Mouse (Mus musculus) myocyte (in vitro differentiated cells): ENCODE measurements around the gene Fndc3b. TPM values are rescaled to one million over a fixed set of nuclear protein-coding genes. Genes with fewer than 3 reads are reported as not detected.
"Not testable (repeated sequence)": the region's sequence is repeated elsewhere in the genome, so short reads cannot be mapped to it uniquely, and the experiment has no call there.

ENCODE experiments used
- H3K27me3 ChIP-seq: one replicate; pipeline ENCODE4 v1.6.1; 2011; ENCODE audit not compliant: control insufficient read depth, insufficient read depth, insufficient read length
- H3K36me3 ChIP-seq: one replicate; pipeline ENCODE4 v1.6.1; 2011; ENCODE audit not compliant: control insufficient read depth, insufficient read depth
- H3K4me2 ChIP-seq: one replicate; pipeline ENCODE4 v1.6.1; 2011; ENCODE audit warnings: low read depth, control low read depth
- H3K4me3 ChIP-seq: one replicate; pipeline ENCODE4 v1.5.1; 2011; ENCODE audit warnings: mild to moderate bottlenecking, control low read depth, moderate library complexity
- H3K79me2 ChIP-seq: one replicate; pipeline ENCODE4 v1.6.1; 2011; ENCODE audit not compliant: control insufficient read depth, insufficient read depth
- H3ac ChIP-seq: one replicate; pipeline ENCODE4 v1.6.1; 2011; ENCODE audit not compliant: control insufficient read depth, insufficient read length
- CEBPB ChIP-seq: IDR thresholded peaks from 2 replicates; pipeline ENCODE4 v1.6.1; 2011; ENCODE audit warnings: mild to moderate bottlenecking, moderate library complexity; ENCODE audit not compliant: poor library complexity, insufficient read depth, severe bottlenecking
- E2F4 ChIP-seq: IDR thresholded peaks from one replicate; pipeline ENCODE4 v1.6.1; 2011; ENCODE audit warnings: mild to moderate bottlenecking, control low read depth, moderate library complexity; ENCODE audit not compliant: insufficient read depth
- MAX ChIP-seq: IDR thresholded peaks from one replicate; pipeline ENCODE4 v1.6.1; 2011; ENCODE audit warnings: low read depth, mild to moderate bottlenecking, control low read depth
- MYOD1 ChIP-seq, 3 experiments: IDR thresholded peaks; one replicate each; pipeline ENCODE4 v1.6.1; 2011; ENCODE audit warnings: control low read depth in 2 of 3, low read depth in 2 of 3, mild to moderate bottlenecking in 2 of 3, moderate library complexity in 1 of 3; ENCODE audit not compliant: insufficient read length in 2 of 3, control insufficient read depth in 1 of 3
- MYOG ChIP-seq, 3 experiments: IDR thresholded peaks; one replicate each; pipeline ENCODE4 v1.6.1; 2011; ENCODE audit warnings: control low read depth in 2 of 3, low read depth in 2 of 3, mild to moderate bottlenecking in 2 of 3; ENCODE audit not compliant: insufficient read length in 2 of 3, control insufficient read depth in 1 of 3, insufficient read depth in 1 of 3
- POLR2A ChIP-seq: IDR thresholded peaks from one replicate; pipeline ENCODE4 v1.6.1; 2011; ENCODE audit warnings: low read depth, mild to moderate bottlenecking, control low read depth, moderate library complexity; ENCODE audit not compliant: insufficient read length
- POLR2AphosphoS2 ChIP-seq: IDR thresholded peaks from one replicate; pipeline ENCODE4 v1.6.1; 2011; ENCODE audit warnings: low read depth, control low read depth; ENCODE audit not compliant: insufficient read length
- REST ChIP-seq: IDR thresholded peaks from one replicate; pipeline ENCODE4 v1.6.1; 2011; ENCODE audit warnings: mild to moderate bottlenecking, control low read depth, moderate library complexity; ENCODE audit not compliant: insufficient read depth, insufficient read length
- SRF ChIP-seq: IDR thresholded peaks from one replicate; pipeline ENCODE4 v1.6.1; 2011; ENCODE audit warnings: low read depth; ENCODE audit not compliant: control insufficient read depth, insufficient read length
- TCF12 ChIP-seq: IDR thresholded peaks from one replicate; pipeline ENCODE4 v1.6.1; 2011; ENCODE audit warnings: mild to moderate bottlenecking, control low read depth; ENCODE audit not compliant: poor library complexity, insufficient read depth, severe bottlenecking
- TCF3 ChIP-seq: IDR thresholded peaks from one replicate; pipeline ENCODE4 v1.6.1; 2011; ENCODE audit warnings: low read depth, control low read depth; ENCODE audit not compliant: insufficient read length
- USF1 ChIP-seq: IDR thresholded peaks from one replicate; pipeline ENCODE4 v1.6.1; 2011; ENCODE audit warnings: low read depth, mild to moderate bottlenecking, control low read depth, moderate library complexity
- polyA plus RNA-seq: library from polyadenylated mRNA; unstranded; fragments of >200 nt; fragmentation: generic; extraction: Trizol; gene quantifications from one replicate; pipeline ENCODE4 v1.2.1, GENCODE M21; 2012; ENCODE audit warnings: missing spikeins

Fndc3b gene
- polyA plus RNA-seq, 1 experiment = 25.8 TPM

GRCm38 (mm10) chr3:27481738-27482137 is 229.4 kb downstream of the Fndc3b start:
- Histone ChIP-seq H3K36me3 (no peaks in the 10 kb centered on the region), H3K4me2 (no peak overlapping the region), H3K27me3 (no peaks in the 10 kb centered on the region), H3K4me3 (no peak overlapping the region), H3K79me2 (no peaks in the 10 kb centered on the region), H3ac (no peak overlapping the region)
- TF ChIP-seq SRF (no peak), E2F4 (no peak), POLR2AphosphoS2 (no peak), USF1 (no peak), MYOD1 (IDR thresholded peaks at IDR 0.05; ENCODE audit: control insufficient read depth in 1 of 3, insufficient read length in 2 of 3, low read depth in 2 of 3) (no peak), TCF12 (no peak), MAX (no peak), TCF3 (no peak), POLR2A (no peak), CEBPB (no peak), REST (no peak), MYOG (IDR thresholded peaks at IDR 0.05; ENCODE audit: control insufficient read depth in 1 of 3, insufficient read depth in 1 of 3, insufficient read length in 2 of 3, low read depth in 2 of 3) (no peak)

DNA sequence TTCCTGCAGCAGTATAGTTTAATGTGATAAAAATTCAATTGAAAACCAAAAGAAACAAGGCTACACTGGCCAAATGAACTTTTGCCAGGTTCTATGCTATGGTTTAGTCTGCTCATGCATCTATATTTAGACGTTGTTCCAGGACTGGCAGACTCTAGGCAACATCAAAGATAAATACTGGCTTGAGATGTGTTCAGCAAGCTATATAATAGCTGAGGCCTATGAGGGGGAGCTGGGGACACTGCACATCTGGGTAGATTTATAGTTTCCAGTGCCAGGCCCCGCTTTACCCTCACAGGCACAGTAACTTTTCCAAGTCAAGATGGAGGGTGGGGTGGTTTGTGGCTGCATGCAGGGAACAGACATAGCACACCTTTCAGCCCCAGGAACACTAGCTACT is 231.7 kb downstream of the Fndc3b start:
- Histone ChIP-seq H3K27me3 (no peaks in the 10 kb centered on the region), H3K36me3 (no peaks in the 10 kb centered on the region)

DNA sequence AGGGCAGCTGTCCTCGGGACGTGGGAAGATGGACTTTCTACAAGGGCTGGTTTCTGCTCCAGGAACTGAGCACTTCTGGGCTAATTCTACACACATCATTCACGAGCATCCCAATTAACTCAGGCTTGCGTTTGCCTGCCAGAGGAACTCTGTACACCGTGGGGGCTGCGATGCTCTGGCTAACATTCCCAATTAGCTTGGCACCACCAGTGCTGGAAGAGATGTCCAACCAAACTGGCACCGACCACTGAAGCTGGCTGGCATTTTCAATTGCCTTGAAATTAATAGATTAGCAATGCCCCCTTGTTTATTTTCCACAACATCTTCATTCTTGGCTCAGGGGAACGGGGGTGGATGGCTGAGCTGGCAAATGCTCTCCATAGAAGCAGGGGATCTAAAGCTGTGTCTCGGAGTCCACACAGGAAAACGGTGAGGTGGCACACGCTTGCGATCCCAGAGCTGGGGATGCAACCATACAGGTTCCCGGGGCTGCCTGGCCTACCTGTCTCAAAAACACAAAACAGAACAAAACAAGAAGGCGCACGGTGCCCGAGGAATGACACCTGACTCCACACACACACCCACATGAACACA is 232.4 kb downstream of the Fndc3b start:
- Histone ChIP-seq H3ac (no peak overlapping the region), H3K36me3 (no peaks in the 10 kb centered on the region), H3K4me3 (no peak overlapping the region), H3K27me3 (no peaks in the 10 kb centered on the region), H3K79me2 (no peaks in the 10 kb centered on the region), H3K4me2 (no peak overlapping the region)
- TF ChIP-seq MYOD1 (IDR thresholded peaks at IDR 0.05; ENCODE audit: control insufficient read depth in 1 of 3, insufficient read length in 2 of 3, low read depth in 2 of 3) (no peak), USF1 (no peak), REST (no peak), TCF12 (no peak), CEBPB (no peak), MYOG (IDR thresholded peaks at IDR 0.05; ENCODE audit: control insufficient read depth in 1 of 3, insufficient read depth in 1 of 3, insufficient read length in 2 of 3, low read depth in 2 of 3) (no peak), POLR2A (no peak)

More for the DNA sequence above, 231.7 kb downstream of the Fndc3b start:
- Histone ChIP-seq H3K4me3 (no peak overlapping the region), H3K79me2 (no peaks in the 10 kb centered on the region), H3ac (no peak overlapping the region), H3K4me2 (no peak overlapping the region)
- no peak for TF ChIP-seq CEBPB
- TF ChIP-seq POLR2A = no peak
- TF ChIP-seq SRF = no peak
- TF ChIP-seq REST = no peak
- no peak for TF ChIP-seq USF1
- TF ChIP-seq MYOG (IDR thresholded peaks at IDR 0.05; ENCODE audit: control insufficient read depth in 1 of 3, insufficient read depth in 1 of 3, insufficient read length in 2 of 3, low read depth in 2 of 3) = no peak
- no peak for TF ChIP-seq POLR2AphosphoS2

DNA sequence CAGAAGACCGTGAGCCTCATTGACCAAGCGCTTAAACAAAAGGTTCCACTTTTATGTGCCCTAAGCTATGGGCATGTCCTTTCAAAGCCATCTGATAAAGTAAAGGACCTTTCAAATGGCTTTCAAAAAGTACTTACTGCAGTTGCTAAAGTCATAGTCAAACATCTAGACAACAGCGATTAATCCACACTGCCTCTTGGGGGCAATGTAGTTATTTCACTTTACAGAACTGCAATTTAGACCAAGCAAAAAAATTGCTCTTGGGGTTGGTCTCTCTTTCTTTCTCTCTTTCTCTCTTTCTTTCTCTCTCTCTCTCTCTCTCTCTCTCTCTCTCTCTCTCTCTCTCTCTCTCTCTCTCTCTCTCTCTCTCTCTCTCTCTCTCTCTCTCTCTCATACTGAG is 233.4 kb downstream of the Fndc3b start:
- not testable (repeated sequence) for H3K27me3 ChIP-seq, H3ac ChIP-seq, H3K36me3 ChIP-seq, H3K4me2 ChIP-seq, H3K79me2 ChIP-seq, H3K4me3 ChIP-seq

GRCm38 (mm10) chr3:27475899-27476298 is 235.2 kb downstream of the Fndc3b start:
- TF ChIP-seq CEBPB (no peak), TCF3 (no peak), MYOG (IDR thresholded peaks at IDR 0.05; ENCODE audit: control insufficient read depth in 1 of 3, insufficient read depth in 1 of 3, insufficient read length in 2 of 3, low read depth in 2 of 3) (no peak), POLR2A (no peak), MAX (no peak), TCF12 (no peak), POLR2AphosphoS2 (no peak), REST (no peak), USF1 (no peak), E2F4 (no peak), MYOD1 (IDR thresholded peaks at IDR 0.05; ENCODE audit: control insufficient read depth in 1 of 3, insufficient read length in 2 of 3, low read depth in 2 of 3) (no peak), SRF (no peak)
- no peaks in the 10 kb centered on the region for H3K36me3 ChIP-seq

More at GRCm38 (mm10) chr3:27475899-27476298, 235.2 kb downstream of the Fndc3b start:
- Histone ChIP-seq H3ac (no peak overlapping the region), H3K4me2 (no peak overlapping the region), H3K27me3 (no peaks in the 10 kb centered on the region), H3K79me2 (no peaks in the 10 kb centered on the region), H3K4me3 (no peak overlapping the region)
